Mouse (Mus musculus) telencephalon, adult 2 months (tissue): ENCODE measurements around the gene Olfr1140.
A peak's percentile ranks its signal among the peaks of the same experiment; 100 is the strongest.

Experiments used
- DNase-seq: peaks from one replicate; pipeline ENCODE4 v3.0.0-alpha.2; 2011; ENCODE audit warnings: low read depth, low spot score

The Olfr1140 gene

GRCm38 (mm10) chr2:87743452-87743851 is at the start of gene Olfr1140:
TSS of gene Olfr1140 (plus strand) at chr2:87743752.
- DNase-seq, result no peak

GRCm38 (mm10) chr2:87693847-87694246 is 49.7 kb upstream of the Olfr1140 start, which contains the start of gene Olfr1136:
TSS of gene Olfr1136 (minus strand) at chr2:87693947.
- no peak for DNase-seq

- no peak for DNase-seq
These were observed 30.5 kb upstream of the Olfr1140 start, which contains the start of gene Olfr1137 for GRCm38 (mm10) chr2:87713079-87713478. TSS of gene Olfr1137 (minus strand) at chr2:87713179.

GRCm38 (mm10) chr2:87739878-87740277 is 3.7 kb upstream of the Olfr1140 start, which contains the start of gene Olfr1138:
TSS of gene Olfr1138 (minus strand) at chr2:87739978.
- DNase-seq, result no peak

- DNase-seq, result no peak
These were observed 10.3 kb downstream of the Olfr1140 start, which contains the start of gene Olfr1141 for GRCm38 (mm10) chr2:87753891-87754290. TSS of gene Olfr1141 (minus strand) at chr2:87753991.

- DNase-seq, result peak; percentile 15
These were observed 32.6 kb downstream of the Olfr1140 start for GRCm38 (mm10) chr2:87776143-87776542.

- no peak for DNase-seq
These were observed 35.6 kb downstream of the Olfr1140 start, which contains the start of gene Olfr152 for GRCm38 (mm10) chr2:87779183-87779582. TSS of gene Olfr152 (plus strand) at chr2:87779483.
